Mouse (Mus musculus): ENCODE data around the gene Polrmt.

DNA sequence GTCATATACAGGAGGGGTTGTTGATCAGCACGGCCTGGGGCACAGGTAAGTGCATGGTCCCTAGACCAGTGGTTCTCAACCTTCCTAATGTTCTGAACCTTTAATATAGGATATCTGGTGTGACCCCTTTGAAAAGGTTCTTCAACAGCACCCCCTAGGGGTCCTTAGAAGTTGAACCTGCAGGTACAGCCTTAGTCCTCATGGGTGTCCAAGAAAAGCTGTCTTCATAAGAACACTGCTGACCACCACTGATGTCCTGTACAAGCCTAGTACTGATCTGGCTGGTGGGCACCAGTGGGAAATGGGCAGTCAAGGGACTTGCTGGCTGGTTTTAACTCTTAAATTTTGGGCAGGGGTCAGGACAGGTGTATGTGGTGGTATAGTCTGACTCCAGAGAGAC is 34.4 kb downstream of the Polrmt start:
- TF ChIP-seq CTCF (conservative IDR thresholded peaks at IDR 0.05; ENCODE audit: insufficient read depth, insufficient read length, low read depth, low read length) (peak; percentile 27), POLR2A (IDR thresholded peaks at IDR 0.05; ENCODE audit: low read depth, low read length) (no peak)

All from kidney, adult 2 months (tissue).